Mouse (Mus musculus): Measurements from ENCODE around the gene Cd59b. TPM values are rescaled to one million over a fixed set of nuclear protein-coding genes. Genes with fewer than 3 reads are reported as not detected.

The Cd59b gene
- 2.5 and 3.2 TPM in 2 replicates for polyA plus RNA-seq (2016; fragmentation: Nextera tagmentation; extraction: Ambion mirVana)

GRCm38 (mm10) chr2:104069704-104070185 lies at the start of gene Cd59b:
Cd59b (plus strand) TSS chr2:104069849.
- Histone ChIP-seq H3K9me3 (replicated peaks) (no peaks in the 10 kb centered on the region), H3K9ac (peak within 1 kb of the TSS; percentile 50; the same call in 1 of the 2 replicates), H3K27ac (no peak within 1 kb of the TSS), H3K4me1 (peaks cover 5% of the 10 kb centered on the region), H3K4me3 (peak within 1 kb of the TSS; percentile 31), H3K4me2 (replicated peaks) (peak within 1 kb of the TSS; percentile 50), H3K36me3 (no peaks in the 10 kb centered on the region), H3K27me3 (no peaks in the 10 kb centered on the region)
- peak; percentile 82 for ATAC-seq (ENCODE audit: low FRiP score)
- 9% methylated on average over 13 of the region's 13 CpGs for WGBS

- 86% methylated on average over 7 of the region's 7 CpGs for WGBS
- Histone ChIP-seq H3K4me1 (peaks cover 4% of the 10 kb centered on the region; the same call in 1 of the 2 replicates), H3K36me3 (no peaks in the 10 kb centered on the region), H3K27ac (no peak overlapping the region), H3K9ac (no peak overlapping the region), H3K4me2 (replicated peaks) (no peak overlapping the region), H3K9me3 (replicated peaks) (no peaks in the 10 kb centered on the region), H3K4me3 (no peak overlapping the region), H3K27me3 (no peaks in the 10 kb centered on the region)
- ATAC-seq (ENCODE audit: low FRiP score): no peak
These were observed 46.6 kb upstream of the Cd59b start for GRCm38 (mm10) chr2:104023096-104023495.

DNA sequence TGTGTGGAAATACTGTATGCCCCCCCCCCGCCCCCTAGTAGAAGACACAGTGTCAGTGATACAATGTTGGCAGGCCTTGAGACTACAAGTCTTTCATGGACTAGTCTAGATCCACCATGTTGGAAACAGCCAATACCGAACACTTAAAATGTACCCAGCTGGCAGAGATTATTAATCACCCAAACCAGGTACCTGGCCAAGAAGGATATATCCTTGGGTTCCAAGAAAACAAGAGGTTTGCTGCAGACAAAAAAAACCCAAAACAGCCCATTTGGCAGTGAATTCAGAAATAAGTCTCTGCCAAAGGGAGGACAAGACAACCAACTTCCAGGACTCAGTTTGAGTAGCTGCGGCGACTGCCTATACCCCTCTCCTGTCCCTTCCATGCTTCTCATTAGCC lies 45.0 kb upstream of the Cd59b start:
- no peaks in the 10 kb centered on the region for H3K9me3 ChIP-seq (replicated peaks)
- no peak for ATAC-seq (ENCODE audit: low FRiP score)
- H3K4me2 ChIP-seq (replicated peaks): no peak overlapping the region
- H3K4me3 ChIP-seq: no peak overlapping the region
- no peaks in the 10 kb centered on the region for H3K27me3 ChIP-seq
- no peak overlapping the region for H3K9ac ChIP-seq
- peaks cover 17% of the 10 kb centered on the region for H3K4me1 ChIP-seq
- H3K27ac ChIP-seq: no peak overlapping the region
- no peaks in the 10 kb centered on the region for H3K36me3 ChIP-seq
- WGBS: 91% methylated on average over 4 of the region's 4 CpGs

DNA sequence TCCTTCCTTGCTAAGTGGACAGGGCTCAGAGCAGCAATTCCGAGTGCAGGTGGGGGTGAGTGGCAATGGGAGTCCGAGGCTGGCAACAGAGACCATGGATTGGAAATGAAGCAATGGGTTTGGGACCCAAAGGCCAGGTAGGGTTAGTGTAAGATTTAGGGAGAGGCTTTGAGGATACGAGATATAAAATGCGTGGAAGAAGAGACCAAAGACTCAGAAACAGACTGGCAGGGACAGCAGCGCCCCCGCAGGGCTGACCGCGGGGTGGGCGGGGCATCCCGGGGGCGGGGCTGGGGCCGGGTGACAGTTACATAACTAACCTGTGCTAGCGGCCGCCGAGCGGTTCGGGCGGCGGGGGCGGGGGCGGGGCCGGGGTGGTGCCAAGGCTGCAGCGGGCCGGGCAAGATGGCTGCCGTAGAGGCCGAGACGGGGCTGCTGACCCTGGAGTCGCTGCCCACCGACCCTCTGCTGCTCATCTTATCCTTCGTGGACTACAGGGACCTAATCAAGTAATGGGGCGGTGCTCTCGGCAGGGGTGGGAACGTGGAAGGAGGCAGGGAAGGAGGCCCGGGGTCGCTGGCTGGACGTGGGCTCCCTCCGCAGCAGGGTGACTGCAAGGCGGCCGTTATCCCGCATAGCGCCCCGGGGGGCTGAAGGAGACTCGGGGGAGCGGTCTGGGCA lies 42.1 kb upstream of the Cd59b start, which contains the start of gene Fbxo3:
TSS of gene Fbxo3 (plus strand) at position 264 of the 681 bp plus-strand sequence.
- peak within 1 kb of the TSS; percentile 92 for H3K9ac ChIP-seq
- H3K27ac ChIP-seq: peak within 1 kb of the TSS; percentile 49; the same call in 1 of the 2 replicates
- ATAC-seq (ENCODE audit: low FRiP score): peak; percentile 98
- H3K9me3 ChIP-seq (replicated peaks): no peaks in the 10 kb centered on the region
- H3K27me3 ChIP-seq: no peaks in the 10 kb centered on the region
- WGBS: under 1% methylated on average over 42 of the region's 44 CpGs
- H3K4me2 ChIP-seq (replicated peaks): peak within 1 kb of the TSS; percentile 82
- peaks cover 20% of the 10 kb centered on the region for H3K4me1 ChIP-seq
- H3K36me3 ChIP-seq: peaks cover 8% of the 10 kb centered on the region
- peak within 1 kb of the TSS; percentile 64 for H3K4me3 ChIP-seq

- peak; percentile 76 for ATAC-seq (ENCODE audit: low FRiP score)
- Histone ChIP-seq H3K9me3 (replicated peaks) (no peaks in the 10 kb centered on the region), H3K4me1 (peaks cover 20% of the 10 kb centered on the region), H3K36me3 (peaks cover 8% of the 10 kb centered on the region), H3K4me3 (peak within 1 kb of the TSS; percentile 64), H3K27me3 (no peaks in the 10 kb centered on the region), H3K27ac (peak within 1 kb of the TSS; percentile 49; the same call in 1 of the 2 replicates), H3K4me2 (replicated peaks) (peak within 1 kb of the TSS; percentile 82), H3K9ac (peak within 1 kb of the TSS; percentile 92)
- 1% methylated on average over 32 of the region's 32 CpGs for WGBS
These were observed 41.4 kb upstream of the Cd59b start, which contains the start of gene 4931422A03Rik for GRCm38 (mm10) chr2:104028139-104028723. 4931422A03Rik (minus strand) TSS chr2:104028361.

DNA sequence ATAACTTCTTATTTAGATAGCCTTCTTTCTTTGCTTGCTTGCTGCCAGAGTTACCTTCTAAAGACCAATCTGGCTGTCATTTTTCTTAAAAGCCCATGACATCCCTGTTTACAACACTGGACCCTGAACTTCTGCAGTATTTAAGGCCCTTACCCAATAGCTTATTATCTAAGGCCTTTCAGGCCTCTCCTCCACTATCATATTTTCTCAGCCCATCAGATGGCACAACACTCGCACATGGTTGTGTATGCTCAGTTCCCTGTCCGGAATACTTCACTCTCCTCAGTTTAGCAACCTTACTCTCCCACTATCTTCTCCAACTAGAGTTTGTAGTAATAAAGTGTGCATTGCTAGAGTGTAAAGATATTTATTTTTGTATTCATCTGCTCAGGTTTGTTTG lies 40.6 kb upstream of the Cd59b start:
- Histone ChIP-seq H3K27me3 (no peaks in the 10 kb centered on the region), H3K4me2 (replicated peaks) (peak overlapping the region; percentile 82), H3K27ac (no peak overlapping the region), H3K9me3 (replicated peaks) (no peaks in the 10 kb centered on the region), H3K4me1 (peaks cover 20% of the 10 kb centered on the region), H3K36me3 (peaks cover 9% of the 10 kb centered on the region), H3K4me3 (peak overlapping the region; percentile 64), H3K9ac (no peak overlapping the region)
- 80% methylated on average over 2 of the region's 2 CpGs for WGBS
- ATAC-seq (ENCODE audit: low FRiP score): no peak

DNA sequence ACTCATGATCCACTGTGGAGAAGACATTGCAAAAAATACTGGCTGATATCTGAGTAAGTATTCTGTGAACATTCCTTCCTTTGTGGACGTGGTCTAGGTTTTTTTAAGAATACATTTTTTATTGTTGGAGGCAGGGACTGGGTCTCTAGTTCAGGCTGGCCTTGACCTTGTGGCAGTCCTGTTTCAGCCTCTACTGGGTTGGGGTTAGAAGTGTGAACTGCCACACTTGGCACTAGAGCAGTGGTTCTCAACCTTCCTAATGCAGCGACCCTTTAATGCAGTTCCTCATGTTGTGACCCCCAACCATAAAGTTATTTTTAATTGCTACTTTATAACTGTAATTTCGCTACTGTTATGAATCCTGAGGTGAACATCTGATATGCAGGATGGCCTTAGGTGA lies 39.3 kb upstream of the Cd59b start:
- 90% methylated on average over 3 of the region's 3 CpGs for WGBS

DNA sequence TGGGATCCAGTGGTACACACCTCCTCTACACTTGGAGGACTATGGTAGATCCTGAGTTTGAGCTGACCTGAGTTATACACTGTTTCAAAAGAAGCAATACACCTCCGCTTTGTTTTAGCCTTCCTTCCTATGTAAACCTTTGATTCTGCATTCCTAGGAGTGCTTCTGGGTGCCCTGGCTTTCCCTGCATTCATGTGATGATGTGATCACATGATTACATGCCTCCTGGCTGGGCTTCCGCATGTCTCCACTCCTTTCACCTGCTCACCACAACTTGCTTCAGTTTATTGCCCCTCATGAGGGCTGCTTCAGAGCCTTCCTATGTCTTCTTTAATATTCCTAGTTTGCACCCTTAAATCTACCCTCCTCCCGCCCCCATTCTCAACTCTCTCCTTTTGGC lies 37.6 kb upstream of the Cd59b start:
- ATAC-seq (ENCODE audit: low FRiP score): no peak
- Histone ChIP-seq H3K4me3 (no peak overlapping the region), H3K27ac (no peak overlapping the region), H3K4me2 (replicated peaks) (no peak overlapping the region), H3K9me3 (replicated peaks) (no peaks in the 10 kb centered on the region), H3K27me3 (no peaks in the 10 kb centered on the region), H3K36me3 (peaks cover 24% of the 10 kb centered on the region), H3K4me1 (peaks cover 20% of the 10 kb centered on the region), H3K9ac (no peak overlapping the region)
- WGBS: 92% methylated on average over 3 of the region's 3 CpGs

More for the DNA sequence above, 39.3 kb upstream of the Cd59b start:
- no peaks in the 10 kb centered on the region for H3K27me3 ChIP-seq
- H3K4me1 ChIP-seq: peaks cover 20% of the 10 kb centered on the region
- ATAC-seq (ENCODE audit: low FRiP score): no peak
- H3K9ac ChIP-seq: no peak overlapping the region
- H3K4me2 ChIP-seq (replicated peaks): no peak overlapping the region
- H3K9me3 ChIP-seq (replicated peaks): no peaks in the 10 kb centered on the region
- peaks cover 11% of the 10 kb centered on the region for H3K36me3 ChIP-seq
- H3K27ac ChIP-seq: no peak overlapping the region
- no peak overlapping the region for H3K4me3 ChIP-seq

DNA sequence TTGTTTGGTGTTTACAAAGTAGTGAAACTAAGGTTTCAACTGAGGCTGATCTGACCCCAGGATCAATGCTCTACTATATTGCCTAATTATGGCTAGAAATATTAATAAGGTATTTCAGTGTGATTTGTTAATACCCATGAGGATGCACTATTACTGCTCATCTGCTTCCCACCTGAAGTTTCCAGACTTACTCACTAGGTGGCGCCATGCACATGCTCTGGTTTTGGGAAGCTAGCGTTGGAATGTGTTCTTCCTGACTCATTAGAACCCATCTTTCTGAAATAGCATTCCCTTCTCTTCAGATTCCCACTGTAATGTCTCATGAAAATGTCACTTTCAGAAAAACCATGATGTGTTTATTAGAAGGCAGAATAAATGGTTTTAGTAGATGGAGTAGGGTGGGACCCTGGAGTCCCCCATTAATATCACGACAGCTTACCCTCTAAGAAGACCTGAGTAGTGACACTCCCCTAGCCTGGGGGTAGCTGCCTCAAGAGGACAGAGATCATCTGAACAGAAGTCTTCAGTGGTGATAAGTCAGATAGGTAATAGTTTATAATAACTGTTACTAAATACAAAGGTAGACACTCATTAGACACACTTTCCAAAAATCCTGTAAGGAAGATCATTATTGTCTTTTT lies 34.7 kb upstream of the Cd59b start:
- 35% methylated on average over 3 of the region's 3 CpGs for WGBS
- no peak overlapping the region for H3K4me2 ChIP-seq (replicated peaks)
- no peaks in the 10 kb centered on the region for H3K9me3 ChIP-seq (replicated peaks)
- peaks cover under 1% of the 10 kb centered on the region; the same call in 1 of the 2 replicates for H3K4me1 ChIP-seq
- no peak overlapping the region for H3K27ac ChIP-seq
- H3K36me3 ChIP-seq: peaks cover 29% of the 10 kb centered on the region
- no peak for ATAC-seq (ENCODE audit: low FRiP score)
- no peak overlapping the region for H3K9ac ChIP-seq
- no peaks in the 10 kb centered on the region for H3K27me3 ChIP-seq
- no peak overlapping the region for H3K4me3 ChIP-seq

DNA sequence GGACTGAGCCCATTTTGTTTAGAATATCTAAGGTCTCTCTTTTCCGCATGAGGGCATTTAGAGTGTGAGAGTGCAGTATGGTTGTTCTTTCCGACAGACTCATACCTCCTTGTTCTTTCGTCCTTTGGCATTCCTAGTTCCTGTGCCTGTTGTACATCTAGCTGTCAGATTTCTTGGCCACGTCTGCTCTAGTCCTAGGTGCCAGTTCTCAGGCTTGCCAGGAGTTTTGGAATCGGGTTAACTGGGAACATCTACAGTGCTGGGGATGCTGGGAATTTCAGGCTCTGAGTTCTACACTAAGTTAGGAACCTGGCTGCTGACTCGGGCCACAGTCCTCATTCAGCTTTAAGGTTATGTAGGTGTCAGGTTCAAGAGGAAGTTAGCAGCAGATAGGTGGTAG lies 34.1 kb upstream of the Cd59b start:
- Histone ChIP-seq H3K36me3 (peaks cover 31% of the 10 kb centered on the region), H3K4me1 (no peaks in the 10 kb centered on the region), H3K4me2 (replicated peaks) (no peak overlapping the region), H3K4me3 (no peak overlapping the region), H3K27me3 (no peaks in the 10 kb centered on the region), H3K9me3 (replicated peaks) (no peaks in the 10 kb centered on the region), H3K9ac (no peak overlapping the region), H3K27ac (no peak overlapping the region)
- ATAC-seq (ENCODE audit: low FRiP score): no peak
- WGBS: 90% methylated on average over 6 of the region's 6 CpGs

GRCm38 (mm10) chr2:104036316-104036715 lies 33.3 kb upstream of the Cd59b start:
- H3K27ac ChIP-seq: no peak overlapping the region
- no peak overlapping the region for H3K4me2 ChIP-seq (replicated peaks)
- H3K4me1 ChIP-seq: no peaks in the 10 kb centered on the region
- H3K27me3 ChIP-seq: no peaks in the 10 kb centered on the region
- H3K4me3 ChIP-seq: no peak overlapping the region
- WGBS: 76% methylated on average over 3 of the region's 3 CpGs
- H3K9ac ChIP-seq: no peak overlapping the region
- peaks cover 32% of the 10 kb centered on the region for H3K36me3 ChIP-seq
- ATAC-seq (ENCODE audit: low FRiP score): no peak
- no peaks in the 10 kb centered on the region for H3K9me3 ChIP-seq (replicated peaks)

DNA sequence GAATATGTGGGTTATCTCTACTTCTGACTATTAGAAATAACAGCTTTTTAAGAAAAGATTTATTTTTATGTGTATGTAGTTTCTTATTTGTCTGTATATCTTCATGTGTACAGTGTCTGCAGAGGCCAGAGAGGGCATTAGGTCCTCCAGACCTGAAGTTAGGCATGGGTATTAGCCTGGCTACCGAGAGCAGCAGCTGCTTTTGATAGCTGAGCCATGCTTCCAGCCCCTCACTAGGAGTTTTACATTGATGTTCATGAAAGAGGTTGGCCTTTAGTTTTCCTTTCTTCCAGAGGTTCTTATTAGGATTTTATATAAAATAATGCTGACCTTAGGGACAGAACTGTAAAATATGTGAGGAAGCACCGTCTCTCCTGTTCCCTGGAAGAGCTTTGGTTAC lies 31.4 kb upstream of the Cd59b start:
- no peak for ATAC-seq (ENCODE audit: low FRiP score)
- Histone ChIP-seq H3K27me3 (no peaks in the 10 kb centered on the region), H3K4me2 (replicated peaks) (no peak overlapping the region), H3K27ac (no peak overlapping the region), H3K36me3 (peaks cover 24% of the 10 kb centered on the region), H3K4me1 (no peaks in the 10 kb centered on the region), H3K4me3 (no peak overlapping the region), H3K9ac (no peak overlapping the region), H3K9me3 (replicated peaks) (no peaks in the 10 kb centered on the region)
- 62% methylated on average over 2 of the region's 2 CpGs for WGBS

Data from hindbrain, embryonic 12.5 days (tissue).